Mouse (Mus musculus) cerebellum, adult 2 months (tissue): ENCODE data around the gene Ccdc12. TPM values are rescaled to one million over a fixed set of nuclear protein-coding genes. Genes with fewer than 3 reads are reported as not detected.

Experiments
- DNase-seq, 2 experiments: peaks; one replicate each; pipeline ENCODE4 v3.0.0; 2021
- H3K27ac ChIP-seq: fragments of 200-500 bp; 2 replicates; pipeline ENCODE4 v1.5.1; 2012; ENCODE audit warnings: low read length, control low read depth, inconsistent platforms; ENCODE audit not compliant: insufficient read depth
- H3K27me3 ChIP-seq: fragments of 200-500 bp; 2 replicates; pipeline ENCODE4 v1.6.1; 2012; ENCODE audit warnings: inconsistent platforms, mild to moderate bottlenecking, low read length, moderate library complexity; ENCODE audit not compliant: control insufficient read depth, insufficient read depth
- H3K4me1 ChIP-seq: fragments of 200-500 bp; 2 replicates; pipeline ENCODE4 v1.6.1; 2011; ENCODE audit warnings: low read length; ENCODE audit not compliant: control insufficient read depth, insufficient read depth
- H3K4me3 ChIP-seq: fragments of 200-500 bp; replicated peaks from 2 replicates; pipeline ENCODE3; 2011; ENCODE audit warnings: mild to moderate bottlenecking, low read depth, low read length, control low read depth; ENCODE audit not compliant: insufficient read depth
- CTCF ChIP-seq: fragments of 200-500 bp; IDR thresholded peaks from 2 replicates; pipeline ENCODE4 v1.5.1; 2011; ENCODE audit warnings: low read depth, mild to moderate bottlenecking, control low read depth, low read length, moderate library complexity, borderline replicate concordance; ENCODE audit not compliant: insufficient read depth
- POLR2A ChIP-seq: fragments of 200-500 bp; IDR thresholded peaks from 2 replicates; pipeline ENCODE4 v1.6.1; 2011; ENCODE audit warnings: low read length, control low read depth, borderline replicate concordance; ENCODE audit not compliant: insufficient read depth
- WGBS: fragments of 180-500 bp; shearing (Covaris S2); methylation state at CpG from one replicate; pipeline ENCODE4 v1.1.7; 2018; 5-methylcytosine and 5-hydroxymethylcytosine counted together
- polyA plus RNA-seq: library from polyadenylated mRNA; depleted of rRNA; stranded (reverse); fragments of >200 nt; gene quantifications from 2 replicates; pipeline ENCODE4 v1.2.3, GENCODE M21; 2012

The Ccdc12 gene
- polyA plus RNA-seq, 1 experiment, result 102 TPM

DNA sequence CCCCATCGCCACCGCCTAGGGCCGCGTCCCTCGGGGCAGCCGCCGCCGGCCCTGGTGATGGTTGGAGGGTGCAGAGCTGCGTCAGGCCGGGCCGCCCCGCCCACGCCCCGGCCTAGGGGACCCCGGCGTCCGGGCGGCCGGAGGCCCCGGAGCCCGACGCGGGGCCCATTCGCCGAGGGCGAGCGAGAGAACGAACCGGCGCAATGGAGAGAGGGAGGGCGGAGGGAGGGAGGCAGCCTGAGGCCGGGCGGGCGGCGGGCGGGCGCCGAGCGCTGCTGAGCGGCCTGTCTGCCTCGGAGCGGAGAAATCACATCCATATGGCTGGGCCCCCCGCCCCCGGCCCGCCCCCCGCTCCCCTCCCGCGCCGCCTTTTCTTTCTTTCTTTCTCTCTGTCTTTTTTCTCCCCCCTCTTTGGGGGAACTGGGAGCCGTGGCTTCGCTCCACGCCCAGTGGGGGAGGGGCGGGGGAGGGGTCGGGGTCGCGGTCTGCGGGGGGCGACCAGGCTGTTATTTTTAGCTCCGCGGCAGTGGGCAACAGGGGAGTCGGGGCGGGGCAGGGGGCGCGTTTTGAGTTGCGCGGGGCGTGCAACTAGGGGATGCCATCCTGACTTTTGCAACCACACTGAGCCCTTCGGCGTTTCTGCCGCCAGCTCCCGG is 86.1 kb downstream of the Ccdc12 start:
- peaks cover 6% of the 10 kb centered on the region; the same call in 1 of the 2 replicates for H3K27me3 ChIP-seq
- no peak overlapping the region for H3K27ac ChIP-seq
- 1% methylated on average over 60 of the region's 71 CpGs for WGBS
- H3K4me3 ChIP-seq, result peak overlapping the region; percentile 18
- H3K4me1 ChIP-seq, result no peaks in the 10 kb centered on the region
- DNase-seq, result no peak
- TF ChIP-seq POLR2A (no peak), CTCF (no peak)

DNA sequence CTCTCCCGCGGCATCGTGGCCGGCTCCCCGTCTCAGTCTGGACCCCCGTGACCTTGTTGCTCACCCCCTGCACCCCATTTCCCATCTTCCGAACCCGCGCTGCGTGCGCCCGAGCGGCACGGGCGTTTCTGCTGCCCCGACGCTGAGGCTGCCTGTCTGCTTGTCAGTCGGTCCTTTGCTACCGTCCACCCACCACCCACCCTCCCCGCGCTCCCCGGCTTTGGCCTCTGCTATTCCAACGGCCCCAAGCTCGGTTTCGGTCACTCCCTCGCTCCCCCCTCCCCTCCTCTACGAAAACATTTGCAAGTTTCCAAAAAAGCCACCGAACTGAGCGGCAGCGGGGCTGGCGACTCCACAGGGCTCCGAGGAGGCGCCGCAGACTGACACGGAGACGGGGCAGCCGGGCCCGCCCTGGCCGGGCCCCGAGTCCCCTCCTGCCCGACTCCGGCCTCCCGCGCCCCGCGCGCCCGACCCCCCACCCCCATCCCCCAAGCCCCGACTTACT is 86.7 kb downstream of the Ccdc12 start:
- H3K4me1 ChIP-seq, result no peaks in the 10 kb centered on the region
- H3K27me3 ChIP-seq, result peaks cover 6% of the 10 kb centered on the region; the same call in 1 of the 2 replicates
- DNase-seq, result no peak
- TF ChIP-seq CTCF (no peak), POLR2A (no peak)
- WGBS, result under 1% methylated on average over 48 of the region's 49 CpGs
- peak overlapping the region; percentile 18 for H3K4me3 ChIP-seq
- no peak overlapping the region for H3K27ac ChIP-seq

DNA sequence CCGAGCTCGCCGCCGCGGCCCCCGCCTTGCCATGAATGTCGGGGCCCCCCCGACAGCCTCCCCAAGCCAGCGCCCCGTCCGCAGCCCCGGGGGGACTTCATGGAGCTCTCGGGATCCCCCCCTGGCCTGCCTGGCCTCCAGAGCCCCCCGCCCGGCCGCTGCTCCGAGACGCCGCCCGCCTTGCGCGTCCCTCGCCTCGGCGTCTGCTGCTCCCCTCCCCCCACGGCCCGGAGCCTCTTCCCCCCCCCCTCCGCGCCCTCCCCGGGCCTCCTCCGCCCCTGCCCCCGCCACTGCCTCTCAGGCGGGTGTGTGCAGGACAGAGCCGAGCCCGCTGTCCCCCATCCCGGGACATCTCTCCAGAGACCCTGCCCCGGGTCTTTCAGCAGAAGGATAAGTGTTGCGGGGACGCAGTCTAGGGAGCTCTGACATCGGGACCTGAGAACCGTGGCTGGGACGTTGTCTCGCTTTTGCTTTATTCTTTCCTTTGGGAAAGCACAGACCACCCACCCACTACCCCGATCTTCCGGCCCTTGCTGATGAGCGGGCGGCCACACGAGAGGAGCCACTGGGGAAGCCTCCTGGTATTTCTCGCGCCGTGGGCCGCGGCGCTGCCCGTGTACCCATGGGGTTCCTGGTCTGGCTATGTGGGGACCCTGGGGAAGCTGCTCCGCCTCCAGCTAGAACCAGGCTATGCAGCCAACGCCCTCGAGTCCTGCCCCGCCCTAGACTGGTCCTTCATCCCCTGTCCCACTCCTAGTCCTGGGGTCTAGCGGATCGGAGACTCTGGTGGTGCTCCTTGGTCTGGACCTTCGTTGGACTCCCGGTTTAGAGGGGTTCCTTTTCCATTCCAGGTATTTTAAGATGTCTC is 87.4 kb downstream of the Ccdc12 start:
- H3K27ac ChIP-seq, result no peak overlapping the region
- 10% methylated on average over 45 of the region's 63 CpGs for WGBS

DNA sequence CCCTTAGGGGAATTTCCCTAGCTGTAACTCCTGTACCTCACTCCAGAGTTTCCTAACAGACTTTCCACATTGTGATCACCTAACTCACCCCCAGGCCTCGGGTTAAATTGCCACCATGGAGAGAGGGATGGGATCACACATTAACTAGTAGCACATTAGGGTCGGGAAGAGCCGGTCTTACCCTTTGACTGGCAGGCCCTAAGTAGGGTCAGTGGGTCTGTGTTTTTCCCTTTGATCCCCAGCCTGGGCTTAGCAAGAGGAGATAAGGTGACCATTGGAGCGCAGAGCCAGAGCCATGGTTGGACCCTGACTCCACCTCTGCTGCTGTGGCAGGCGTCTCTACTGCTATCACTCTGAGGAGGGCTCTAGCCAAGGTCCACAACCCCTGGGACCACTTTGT is 89.4 kb downstream of the Ccdc12 start:
- DNase-seq, result no peak
- Histone ChIP-seq H3K4me3 (no peak overlapping the region), H3K4me1 (no peaks in the 10 kb centered on the region), H3K27me3 (peaks cover 6% of the 10 kb centered on the region; the same call in 1 of the 2 replicates), H3K27ac (no peak overlapping the region)
- TF ChIP-seq CTCF (no peak), POLR2A (no peak)
- 60% methylated on average over 5 of the region's 5 CpGs for WGBS

More for the DNA sequence above, 87.4 kb downstream of the Ccdc12 start:
- no peaks in the 10 kb centered on the region for H3K4me1 ChIP-seq
- H3K4me3 ChIP-seq, result no peak overlapping the region
- TF ChIP-seq POLR2A (no peak), CTCF (no peak)
- peaks cover 6% of the 10 kb centered on the region; the same call in 1 of the 2 replicates for H3K27me3 ChIP-seq
- no peak for DNase-seq

DNA sequence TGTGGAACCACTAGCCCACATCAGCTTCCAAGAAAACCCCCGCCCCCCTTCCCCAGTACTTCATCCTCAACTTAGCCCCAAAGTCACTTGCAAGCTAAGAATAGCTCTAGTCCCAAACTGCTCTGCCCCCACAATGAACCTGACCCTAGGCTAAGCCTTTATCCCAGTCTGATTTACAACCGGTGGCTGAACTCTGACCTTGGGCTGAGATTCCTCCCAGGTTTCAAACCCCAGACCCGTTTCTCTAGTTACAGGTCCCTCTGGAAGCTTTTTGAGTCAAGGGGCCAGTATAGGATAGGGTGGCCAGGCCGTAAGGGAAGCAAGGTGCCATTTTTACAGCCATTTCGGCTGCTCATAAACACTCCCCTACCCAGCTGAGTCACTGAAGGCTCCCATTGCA is 89.9 kb downstream of the Ccdc12 start:
- Histone ChIP-seq H3K27ac (no peak overlapping the region), H3K4me1 (no peaks in the 10 kb centered on the region), H3K4me3 (no peak overlapping the region), H3K27me3 (peaks cover 6% of the 10 kb centered on the region; the same call in 1 of the 2 replicates)
- 74% methylated on average over 5 of the region's 5 CpGs for WGBS
- TF ChIP-seq CTCF, result no peak
- TF ChIP-seq POLR2A, result no peak
- DNase-seq, result no peak

DNA sequence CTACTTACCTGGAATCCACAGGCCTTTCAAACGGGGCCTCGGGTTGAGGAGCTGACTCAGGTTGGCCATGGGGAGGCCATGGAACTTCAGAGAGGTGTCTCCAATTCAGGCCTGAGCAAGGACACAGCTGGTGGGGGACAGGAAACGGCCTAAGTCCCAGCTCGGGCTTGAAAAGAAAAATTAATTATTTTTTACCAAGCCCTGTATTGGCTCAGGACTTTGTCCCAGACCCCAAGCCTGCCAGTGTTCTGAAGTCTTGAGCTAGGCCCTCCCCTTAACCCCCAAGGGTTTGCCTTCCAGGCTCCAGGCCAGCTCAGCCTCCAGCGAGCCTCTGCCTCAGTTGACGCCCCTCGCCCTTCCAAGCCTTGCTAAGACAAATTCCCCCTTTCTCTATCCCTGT is 90.7 kb downstream of the Ccdc12 start, which contains the start of gene Pth1r:
Gene Pth1r, minus strand, starts transcription at position 185 of the 400 bp plus-strand sequence.
- H3K4me1 ChIP-seq, result no peaks in the 10 kb centered on the region
- peaks cover 6% of the 10 kb centered on the region; the same call in 1 of the 2 replicates for H3K27me3 ChIP-seq
- H3K4me3 ChIP-seq, result no peak within 1 kb of the TSS
- DNase-seq, result no peak
- 55% methylated on average over 7 of the region's 7 CpGs for WGBS
- no peak for TF ChIP-seq CTCF
- no peak for TF ChIP-seq POLR2A
- H3K27ac ChIP-seq, result no peak within 1 kb of the TSS

DNA sequence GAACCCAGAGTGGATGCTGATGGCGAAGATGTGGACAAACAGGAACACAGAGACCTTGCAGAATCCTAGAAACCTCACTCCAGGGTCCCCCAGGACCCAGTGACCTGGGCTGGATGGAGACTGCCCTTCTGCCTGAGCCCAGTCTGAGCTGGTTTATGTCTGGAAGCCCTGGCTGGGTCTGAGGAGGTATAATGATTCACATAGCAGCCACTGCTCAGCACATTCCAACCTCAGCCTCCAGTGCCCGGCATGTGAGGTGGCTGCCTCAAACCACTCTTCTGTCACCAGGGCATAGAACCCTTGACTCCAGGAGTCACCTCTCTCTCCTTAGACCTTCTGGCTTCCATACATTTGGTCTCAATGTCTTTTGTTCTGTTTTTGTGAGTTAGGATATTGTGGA is 92.1 kb downstream of the Ccdc12 start:
- TF ChIP-seq CTCF (no peak), POLR2A (no peak)
- H3K27ac ChIP-seq, result no peak overlapping the region
- no peak for DNase-seq
- no peaks in the 10 kb centered on the region for H3K4me1 ChIP-seq
- H3K27me3 ChIP-seq, result no peaks in the 10 kb centered on the region; the same call in 1 of the 2 replicates
- WGBS, result 73% methylated on average over 2 of the region's 2 CpGs
- no peak overlapping the region for H3K4me3 ChIP-seq
